Mouse (Mus musculus) cerebellum, postnatal 4 days (tissue): Measurements from ENCODE around the gene Txnrd2.

Source experiments
- DNase-seq, 2 experiments: peaks; one replicate each; pipeline ENCODE4 v3.0.0; 2022; ENCODE audit warnings: low spot score in 2 of 2, mixed read lengths in 1 of 2

The Txnrd2 gene

DNA sequence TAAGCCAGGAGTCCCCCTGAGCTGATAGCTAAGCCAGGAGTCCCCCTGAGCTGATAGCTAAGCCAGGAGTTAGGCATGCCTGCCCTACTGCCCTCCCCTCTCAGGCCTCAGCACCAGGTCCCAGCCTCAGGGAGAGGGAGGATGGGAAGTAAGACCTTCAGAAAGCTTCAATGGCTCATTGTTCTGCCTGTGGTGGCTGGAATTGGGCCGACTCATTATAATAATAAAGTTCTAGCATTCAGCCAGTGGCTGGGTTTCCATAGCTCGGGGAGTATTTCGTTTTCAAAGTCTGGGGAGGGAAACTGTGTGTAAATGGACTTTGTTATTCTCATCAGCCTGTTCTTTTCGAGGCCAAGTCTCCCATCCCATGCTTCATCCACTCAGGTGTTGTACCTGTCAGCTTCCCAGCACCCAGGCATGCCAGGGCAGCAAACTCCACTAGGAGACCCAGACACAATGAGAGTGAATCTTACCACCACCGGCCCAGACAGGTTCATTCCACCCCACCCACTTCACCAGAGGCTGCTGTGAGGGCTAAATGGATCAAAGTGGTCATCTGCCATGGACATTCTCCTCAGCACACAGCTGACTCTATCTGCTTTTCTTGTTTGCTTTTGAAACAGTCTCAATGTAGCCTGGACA, 58.7 kb downstream of the Txnrd2 start:
- no peak for DNase-seq

DNA sequence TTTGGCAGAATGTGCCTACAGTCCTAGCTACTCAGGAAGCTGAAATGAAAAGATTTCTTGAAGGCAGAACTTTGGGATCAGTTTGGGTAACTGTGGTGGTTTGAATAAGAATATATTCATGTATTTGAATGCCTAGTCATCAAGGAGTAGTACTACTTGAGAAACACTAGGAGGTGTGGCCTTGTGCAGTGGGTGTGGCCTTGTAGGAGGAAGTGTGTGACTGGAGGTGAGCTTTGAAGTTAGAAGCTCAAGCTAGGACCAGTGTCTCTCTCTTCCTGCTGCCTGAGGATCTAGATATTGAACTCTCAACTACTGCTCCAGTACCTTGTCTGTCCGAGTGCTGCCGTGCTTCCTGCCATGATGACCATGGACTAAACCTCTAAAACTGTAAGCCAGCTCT, 59.9 kb downstream of the Txnrd2 start:
- no peak for DNase-seq

GRCm38 (mm10) chr16:18490281-18490680, 64.1 kb downstream of the Txnrd2 start:
- DNase-seq, result no peak

DNA sequence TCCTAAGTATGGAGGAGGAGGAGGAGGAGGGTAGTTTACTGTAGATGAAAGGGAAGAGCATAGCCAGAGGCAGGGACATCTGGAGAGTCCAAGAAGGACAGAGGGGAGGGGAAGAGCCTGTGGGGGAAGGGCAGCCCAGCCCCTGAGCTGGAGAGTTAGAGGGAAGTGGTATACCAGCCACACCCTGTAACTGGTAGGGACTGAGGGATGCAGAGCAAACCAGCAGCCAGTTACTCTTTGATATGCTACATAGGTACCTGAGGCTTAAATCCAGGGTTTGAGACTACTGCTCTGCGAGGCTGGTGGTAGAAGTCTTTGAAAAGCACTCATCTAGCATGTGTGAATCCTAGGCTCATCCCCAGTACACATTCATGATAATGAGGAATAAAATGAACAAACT, 64.7 kb downstream of the Txnrd2 start:
- DNase-seq, result no peak

GRCm38 (mm10) chr16:18497865-18498515, 71.8 kb downstream of the Txnrd2 start:
- no peak for DNase-seq

GRCm38 (mm10) chr16:18498558-18498990, 72.4 kb downstream of the Txnrd2 start, which contains the start of the genes Gnb1l and Rtl10:
Gnb1l (plus strand) TSS chr16:18498713.
Rtl10 (plus strand) TSS chr16:18498901.
- peak; percentile 90 to 97 for DNase-seq

GRCm38 (mm10) chr16:18498996-18499395, 72.8 kb downstream of the Txnrd2 start:
- DNase-seq, result no peak

DNA sequence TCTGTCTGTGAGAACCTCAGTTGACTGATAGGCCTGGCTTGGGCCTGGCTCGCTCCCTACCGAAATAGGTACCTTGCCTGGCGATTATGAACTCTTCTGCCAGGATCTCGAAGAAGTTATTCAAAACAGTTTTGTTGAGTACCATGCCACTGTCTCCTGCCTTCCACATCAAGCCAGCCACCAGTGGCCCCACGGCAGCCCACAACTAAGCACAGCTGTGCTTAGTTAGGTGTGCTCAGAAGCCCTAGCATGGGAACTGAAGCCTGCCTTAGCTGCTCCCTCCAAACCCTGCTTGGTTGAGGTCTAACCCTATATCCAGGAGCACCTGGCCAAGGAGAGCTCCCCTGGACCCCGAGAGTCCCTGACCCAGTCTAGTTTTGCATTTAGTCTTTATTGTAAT, 75.3 kb downstream of the Txnrd2 start:
- DNase-seq, result no peak

- DNase-seq, result no peak
These were observed 77.6 kb downstream of the Txnrd2 start for GRCm38 (mm10) chr16:18503566-18504342.

GRCm38 (mm10) chr16:18506524-18507199, 80.5 kb downstream of the Txnrd2 start:
- no peak for DNase-seq

DNA sequence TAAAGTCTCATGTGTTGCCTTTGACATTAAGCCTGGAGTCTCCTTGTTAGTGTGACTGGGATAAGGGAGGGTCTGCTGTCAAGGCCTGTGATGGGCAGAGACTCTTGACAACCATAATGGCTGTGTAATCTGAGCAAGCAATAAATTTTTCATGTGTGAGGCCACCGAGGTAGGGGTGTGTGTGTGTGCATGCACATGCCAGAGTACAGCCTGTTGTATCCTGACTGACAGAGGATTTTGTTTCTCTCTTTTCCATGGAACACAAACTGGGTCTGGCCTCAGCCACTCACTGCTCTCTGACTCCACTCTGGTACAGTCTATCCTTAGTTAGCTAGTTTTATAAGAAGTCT, 81.0 kb downstream of the Txnrd2 start:
- no peak for DNase-seq

- no peak for DNase-seq
These were observed 85.6 kb downstream of the Txnrd2 start for GRCm38 (mm10) chr16:18511741-18512140.

DNA sequence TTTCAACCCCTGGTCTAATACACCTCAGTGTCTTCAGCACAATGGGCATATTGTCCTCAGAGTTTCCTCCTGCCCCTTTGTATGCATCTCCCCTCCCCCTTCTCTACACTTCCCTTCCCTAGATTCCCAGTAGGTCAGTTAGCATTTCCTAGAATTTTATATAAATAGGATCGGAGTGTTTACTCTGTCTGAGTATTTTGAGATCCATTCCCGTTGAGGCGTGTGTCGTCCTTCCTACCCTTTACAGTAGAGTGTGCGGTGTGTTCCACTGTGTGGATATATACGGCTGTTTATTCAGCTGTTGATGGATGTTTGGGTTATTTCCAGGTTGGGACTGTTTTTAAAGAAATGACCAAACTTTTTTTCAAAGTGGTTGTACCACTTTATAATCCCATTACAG, 87.3 kb downstream of the Txnrd2 start:
- DNase-seq, result no peak

GRCm38 (mm10) chr16:18518091-18518490, 91.9 kb downstream of the Txnrd2 start:
- DNase-seq, result peak in 1 of 2 experiments; percentile 22

DNA sequence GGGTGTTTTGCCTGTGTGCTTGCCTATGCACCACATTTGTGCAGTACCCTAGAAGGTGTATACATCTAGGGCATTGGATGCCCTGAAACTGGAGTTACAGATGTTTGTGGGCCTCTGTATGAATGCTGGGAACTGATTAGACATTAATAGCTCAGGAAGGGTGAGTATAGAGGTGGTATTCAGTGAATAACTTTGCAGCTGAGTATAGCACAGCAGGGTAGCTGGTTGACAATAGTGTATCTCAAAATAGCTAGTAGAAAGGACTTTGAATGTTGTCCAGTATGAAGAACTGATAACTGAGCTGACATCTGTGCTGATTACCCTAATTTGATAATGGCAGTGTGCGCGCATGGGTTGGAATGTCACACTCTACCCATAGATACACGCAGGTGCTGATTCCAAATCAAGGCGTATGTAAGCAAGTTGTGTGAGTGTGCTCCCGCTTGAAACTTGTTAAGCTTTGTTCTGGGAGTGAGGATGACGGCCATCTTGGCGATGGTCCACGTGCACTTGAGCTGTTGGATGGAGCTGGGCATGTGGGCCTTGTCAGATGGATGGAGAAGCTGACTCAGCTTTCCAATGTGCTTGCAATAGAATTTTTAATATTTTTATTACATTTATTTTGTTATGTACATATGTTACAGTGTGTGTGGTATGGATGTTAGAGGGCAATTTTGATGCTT, 97.5 kb downstream of the Txnrd2 start:
- peak in 1 of 2 experiments; percentile 7 for DNase-seq

- DNase-seq, result peak in 1 of 2 experiments; percentile 3
These were observed 102.5 kb downstream of the Txnrd2 start for GRCm38 (mm10) chr16:18528656-18529055.
